Comparison of ENCODE assay signal across 26 mouse cellular contexts in genomic region chr1:53018746-53019505, GRCm38 (mm10). TPM values are rescaled to one million over a fixed set of nuclear protein-coding genes. Genes with fewer than 3 reads are reported as not detected.
DNase-seq lines count a peak whose midpoint lies in the region; ATAC-seq and TF ChIP-seq lines count a peak whose summit lies in the region.
"Had no signal": no experiment of that assay in that cellular context is flagged by ENCODE, and none has a peak within 500 bp of the region (broad histone marks: within the 10 kb centered on the region; RNA-seq: fewer than 3 reads in every experiment).

No protein-coding gene starts in this region.

- H3K36me3 ChIP-seq in forebrain, embryonic 14.5 days (ENCODE audit: control insufficient read depth, insufficient read depth, low read length): no peaks in the 10 kb centered on the region
- no peaks in the 10 kb centered on the region for H3K36me3 ChIP-seq in forebrain, embryonic 11.5 days (ENCODE audit: control insufficient read depth, insufficient read depth, low read length)
- H3K36me3 ChIP-seq: heart, embryonic 13.5 days; limb, embryonic 10.5 days; limb, embryonic 15.5 days; liver, embryonic 13.5 days; neural tube, embryonic 15.5 days had no signal

- H3K9me3 ChIP-seq in forebrain, embryonic 14.5 days (replicated peaks; ENCODE audit: control insufficient read depth, low read length): no peaks in the 10 kb centered on the region
- no peaks in the 10 kb centered on the region for H3K9me3 ChIP-seq in forebrain, embryonic 11.5 days (ENCODE audit: control insufficient read depth, low read length)
- H3K9me3 ChIP-seq: heart, embryonic 13.5 days; limb, embryonic 10.5 days; limb, embryonic 15.5 days; liver, embryonic 13.5 days; neural tube, embryonic 15.5 days had no signal

- TF ChIP-seq POLR2A in brain, embryonic 14.5 days (IDR thresholded peaks at IDR 0.05; ENCODE audit: borderline replicate concordance, extremely low read depth, insufficient read depth, insufficient read length, poor library complexity, severe bottlenecking): no peak

- peak; percentile 29; the same call in 1 of the 2 replicates for ATAC-seq in forebrain, embryonic 14.5 days
- no peak for ATAC-seq in forebrain, embryonic 11.5 days (replicated peaks; ENCODE audit: low FRiP score)
- ATAC-seq: intestine, postnatal 0 days had no signal

- H3K4me1 ChIP-seq in forebrain, embryonic 14.5 days (ENCODE audit: control insufficient read depth, insufficient read depth, low read length): no peaks in the 10 kb centered on the region
- no peaks in the 10 kb centered on the region for H3K4me1 ChIP-seq in forebrain, embryonic 11.5 days (replicated peaks; ENCODE audit: control insufficient read depth, insufficient read depth, low read length)
- H3K4me1 ChIP-seq: heart, embryonic 13.5 days; limb, embryonic 10.5 days; limb, embryonic 15.5 days; liver, embryonic 13.5 days; neural tube, embryonic 15.5 days had no signal

- no peak overlapping the region for H3K4me3 ChIP-seq in forebrain, embryonic 14.5 days (ENCODE audit: low read depth, low read length)
- H3K4me3 ChIP-seq in forebrain, embryonic 11.5 days (ENCODE audit: low read depth, low read length): no peak overlapping the region
- H3K4me3 ChIP-seq: heart, embryonic 13.5 days; limb, embryonic 10.5 days; limb, embryonic 15.5 days; liver, embryonic 13.5 days; neural tube, embryonic 15.5 days had no signal

- peak; percentile 33 for DNase-seq in forebrain, embryonic 14.5 days (ENCODE audit: low spot score)
- no peak for DNase-seq in forebrain, embryonic 11.5 days (ENCODE audit: low spot score)
- DNase-seq in left cerebral cortex, postnatal 4 days: peak; percentile 34
- DNase-seq in left cerebral cortex, adult 9 months (ENCODE audit: low spot score in 2 of 2): no peak
- peak; percentile 41 for DNase-seq in brain, adult 2 months (ENCODE audit: low read depth, low spot score)
- DNase-seq in brain, embryonic 14.5 days (ENCODE audit: low read depth): peak; percentile 61
- DNase-seq in ovary, postnatal 10 days (ENCODE audit: low spot score): no peak
- DNase-seq: adrenal gland, postnatal 25 days; B cell, adult 2 months; gastrocnemius, postnatal 10 days; heart, postnatal 10 days; kidney, adult 9 months; kidney, postnatal 10 days; liver, embryonic 13.5 days; lung, adult 18-20 months; lung, postnatal 10 days; thymus, adult 2 months; thymus, postnatal 4 days had no signal

- no peaks in the 10 kb centered on the region for H3K27me3 ChIP-seq in forebrain, embryonic 14.5 days (replicated peaks; ENCODE audit: control insufficient read depth, insufficient read depth, low read length)
- no peaks in the 10 kb centered on the region for H3K27me3 ChIP-seq in forebrain, embryonic 11.5 days (ENCODE audit: control insufficient read depth, insufficient read depth, low read length)
- H3K27me3 ChIP-seq: heart, embryonic 13.5 days; limb, embryonic 15.5 days; liver, embryonic 13.5 days; neural tube, embryonic 15.5 days had no signal

- no peak for TF ChIP-seq CTCF in brain, embryonic 14.5 days (IDR thresholded peaks at IDR 0.05; ENCODE audit: borderline replicate concordance, extremely low read depth, insufficient read depth, insufficient read length)

- 0 out of 2 replicates have a peak overlapping the region, but pooled peaks have one; percentile 5 for H3K27ac ChIP-seq in forebrain, embryonic 14.5 days (ENCODE audit: low read depth, low read length)
- H3K27ac ChIP-seq in forebrain, embryonic 11.5 days (ENCODE audit: low read depth, low read length): no peak overlapping the region
- H3K27ac ChIP-seq: heart, embryonic 13.5 days; hindbrain, embryonic 14.5 days; limb, embryonic 10.5 days; limb, embryonic 15.5 days; liver, embryonic 13.5 days; neural tube, embryonic 15.5 days had no signal

- WGBS in forebrain, embryonic 14.5 days: 74% methylated on average over 3 of the region's 3 CpGs
- whole genome bisulfite sequencing in forebrain, embryonic 11.5 days: 79% methylated on average over 3 of the region's 3 CpGs

- H3K4me2 ChIP-seq in forebrain, embryonic 14.5 days (ENCODE audit: low read length): no peak overlapping the region
- H3K4me2 ChIP-seq in forebrain, embryonic 11.5 days (ENCODE audit: low read depth, low read length, severe bottlenecking): no peak overlapping the region
- H3K4me2 ChIP-seq: heart, embryonic 13.5 days; hindbrain, embryonic 14.5 days; limb, embryonic 15.5 days; liver, embryonic 13.5 days; neural tube, embryonic 15.5 days had no signal

- intact Hi-C loops in left cerebral cortex, postnatal 4 days (cut with DNase I): no loop called here

- H3K9ac ChIP-seq in forebrain, embryonic 14.5 days (ENCODE audit: low read length): no peak overlapping the region
- no peak overlapping the region for H3K9ac ChIP-seq in forebrain, embryonic 11.5 days (ENCODE audit: low read length)
- H3K9ac ChIP-seq: heart, embryonic 13.5 days; hindbrain, embryonic 14.5 days; limb, embryonic 15.5 days; liver, embryonic 13.5 days; neural tube, embryonic 15.5 days had no signal

RNA-seq across cellular contexts. Expression of gene 1700019D03Rik, which starts 1.1 kb away (rescaled TPM):
- polyA plus RNA-seq in forebrain, embryonic 14.5 days (2014; fragmentation: Nextera tagmentation; extraction: Ambion mirVana): 2.1 and 2.5 TPM in 2 replicates
- 2.8 TPM in 2 replicates for polyA plus RNA-seq in forebrain, embryonic 11.5 days (2014; fragmentation: Nextera tagmentation; extraction: Ambion mirVana)
- total RNA-seq in left cerebral cortex, postnatal 4 days (2021): 1 to 10 TPM; 8.5 TPM
- 1.1 TPM in 2 replicates for polyA plus RNA-seq in brain, embryonic 14.5 days (2012; rRNA removed)
- total RNA-seq: hematopoietic stem cell, adult 5-6 weeks had no signal

RNA-seq across cellular contexts. Expression of gene Mstn, which starts 42.5 kb away (rescaled TPM):
- polyA plus RNA-seq in forebrain, embryonic 14.5 days (2014; fragmentation: Nextera tagmentation; extraction: Ambion mirVana): 0.32 and 0.73 TPM in 2 replicates
- polyA plus RNA-seq in forebrain, embryonic 11.5 days (2014; fragmentation: Nextera tagmentation; extraction: Ambion mirVana): 0.09 and 0.24 TPM in 2 replicates
- total RNA-seq in left cerebral cortex, postnatal 4 days (2021): 1 to 10 TPM; 1.2 to 1.3 TPM
- 0.18 and 0.25 TPM in 2 replicates for polyA plus RNA-seq in brain, embryonic 14.5 days (2012; rRNA removed)
- total RNA-seq: adrenal gland, adult 18-20 months; adrenal gland, postnatal 25 days; heart, postnatal 10 days; hematopoietic stem cell, adult 5-6 weeks had no signal

Comparison
In these comparisons a context has a peak if more than half of its experiments do, and no peak if none do; other contexts are left out.
1. DNase-seq: peak in forebrain, embryonic 14.5 days (single experiment), left cerebral cortex, postnatal 4 days (single experiment), brain, adult 2 months (single experiment) and brain, embryonic 14.5 days (single experiment); none in forebrain, embryonic 11.5 days (single experiment), left cerebral cortex, adult 9 months (0 of 2) and ovary, postnatal 10 days (single experiment).